Mouse (Mus musculus): ENCODE data around the gene Atpif1. TPM values are rescaled to one million over a fixed set of nuclear protein-coding genes. Genes with fewer than 3 reads are reported as not detected.

Gene Atpif1
- polyA plus RNA-seq, 1 experiment = 596 TPM

GRCm38 (mm10) chr4:132490273-132491010 is 43.0 kb downstream of the Atpif1 start:
- H3K36me3 ChIP-seq (ENCODE audit: control insufficient read depth, insufficient read depth) = peaks cover 38% of the 10 kb centered on the region
- TF ChIP-seq MAX (IDR thresholded peaks at IDR 0.05) (no peak), USF1 (IDR thresholded peaks at IDR 0.05; ENCODE audit: low read depth) (no peak), CTCF (IDR thresholded peaks at IDR 0.05; ENCODE audit: control insufficient read depth, insufficient read depth, insufficient read length) (no peak), CEBPB (IDR thresholded peaks at IDR 0.05; ENCODE audit: low read depth) (no peak), FOSL1 (IDR thresholded peaks at IDR 0.05; ENCODE audit: insufficient read depth, low read length, poor library complexity, severe bottlenecking) (no peak), MYOG (IDR thresholded peaks at IDR 0.05; ENCODE audit: control insufficient read depth, extremely low read depth, insufficient read length) (no peak), MYOD1 (IDR thresholded peaks at IDR 0.05; ENCODE audit: control insufficient read depth, insufficient read length, low read depth) (no peak)
- no peak overlapping the region for H3ac ChIP-seq (ENCODE audit: control insufficient read depth, insufficient read length, low read depth)
- H3K4me3 ChIP-seq (ENCODE audit: insufficient read depth, poor library complexity, severe bottlenecking) = no peak overlapping the region
- H3K79me2 ChIP-seq (ENCODE audit: control insufficient read depth, insufficient read depth) = no peaks in the 10 kb centered on the region
- no peaks in the 10 kb centered on the region for H3K27me3 ChIP-seq (ENCODE audit: control insufficient read depth, insufficient read depth, insufficient read length)
- no peaks in the 10 kb centered on the region for H3K79me3 ChIP-seq (ENCODE audit: low read depth)

DNA sequence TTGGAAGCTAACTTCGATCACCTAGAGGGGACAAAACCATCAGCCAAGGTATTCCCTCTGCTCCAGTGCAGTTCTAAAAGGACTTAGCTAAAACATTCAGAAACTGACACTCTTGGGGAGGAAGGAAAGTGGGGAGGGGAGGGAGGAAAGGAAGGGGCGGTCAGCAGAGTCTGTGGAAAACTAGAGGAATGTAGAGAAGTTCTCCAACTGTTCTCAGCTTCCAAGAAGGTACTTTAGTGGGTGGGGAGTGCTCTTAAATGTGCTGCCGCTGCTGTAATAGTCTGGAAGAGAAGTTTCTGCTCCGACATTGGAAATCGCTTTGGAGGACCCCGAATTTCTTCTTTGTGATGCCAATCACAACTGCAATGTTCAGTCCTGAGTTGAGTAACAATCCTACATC is 44.5 kb downstream of the Atpif1 start:
- Histone ChIP-seq H3K4me3 (ENCODE audit: insufficient read depth, poor library complexity, severe bottlenecking) (no peak overlapping the region), H3K79me2 (ENCODE audit: control insufficient read depth, insufficient read depth) (no peaks in the 10 kb centered on the region), H3K36me3 (ENCODE audit: control insufficient read depth, insufficient read depth) (peaks cover 23% of the 10 kb centered on the region), H3ac (ENCODE audit: control insufficient read depth, insufficient read length, low read depth) (no peak overlapping the region), H3K79me3 (ENCODE audit: low read depth) (no peaks in the 10 kb centered on the region), H3K27me3 (ENCODE audit: control insufficient read depth, insufficient read depth, insufficient read length) (no peaks in the 10 kb centered on the region)
- TF ChIP-seq CEBPB (IDR thresholded peaks at IDR 0.05; ENCODE audit: low read depth) = no peak
- no peak for TF ChIP-seq MYOG (IDR thresholded peaks at IDR 0.05; ENCODE audit: control insufficient read depth, extremely low read depth, insufficient read length)
- TF ChIP-seq USF1 (IDR thresholded peaks at IDR 0.05; ENCODE audit: low read depth) = no peak
- TF ChIP-seq CTCF (IDR thresholded peaks at IDR 0.05; ENCODE audit: control insufficient read depth, insufficient read depth, insufficient read length) = no peak
- TF ChIP-seq MYOD1 (IDR thresholded peaks at IDR 0.05; ENCODE audit: control insufficient read depth, insufficient read length, low read depth) = no peak
- TF ChIP-seq MAX (IDR thresholded peaks at IDR 0.05) = no peak
- TF ChIP-seq FOSL1 (IDR thresholded peaks at IDR 0.05; ENCODE audit: insufficient read depth, low read length, poor library complexity, severe bottlenecking) = no peak

DNA sequence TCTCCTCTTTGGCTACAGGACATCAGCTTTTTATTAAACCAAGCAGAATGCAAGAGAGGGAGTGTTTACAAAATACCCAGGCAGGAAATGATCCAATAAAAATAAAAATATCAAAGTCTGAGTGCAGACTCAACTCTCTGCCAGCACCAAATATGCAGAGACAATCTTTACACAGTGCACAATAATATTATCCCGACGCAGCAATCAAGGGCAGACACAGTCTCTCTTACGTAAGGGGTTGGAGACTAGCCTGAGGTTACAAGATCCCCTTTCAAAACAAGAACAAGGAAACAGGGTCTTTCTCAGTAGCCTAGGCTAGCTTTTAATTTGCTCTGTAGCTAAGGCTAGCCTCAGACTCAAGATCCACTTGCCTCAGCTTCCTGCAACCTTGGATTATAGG is 44.9 kb downstream of the Atpif1 start:
- no peaks in the 10 kb centered on the region for H3K79me3 ChIP-seq (ENCODE audit: low read depth)

DNA sequence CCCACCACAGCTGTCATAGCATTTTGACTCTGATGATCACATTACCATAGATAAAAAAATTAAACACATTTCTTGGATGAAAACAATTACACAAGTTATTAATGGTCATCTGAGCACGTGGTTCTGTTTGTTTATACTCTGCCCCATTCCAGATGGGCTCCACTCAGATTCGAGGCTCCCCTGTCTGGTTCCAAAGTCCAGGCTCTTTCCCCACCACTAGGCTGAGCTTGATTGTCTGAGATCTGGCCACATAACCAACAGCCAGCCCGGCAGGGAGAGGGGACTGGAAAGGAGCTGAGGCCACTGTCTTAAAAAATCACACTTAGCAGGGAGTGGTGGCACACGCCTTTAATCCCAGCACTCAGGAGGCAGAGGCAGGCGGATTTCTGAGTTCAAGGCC is 48.6 kb downstream of the Atpif1 start:
- H3ac ChIP-seq (ENCODE audit: control insufficient read depth, insufficient read length, low read depth) = no peak overlapping the region
- H3K79me2 ChIP-seq (ENCODE audit: control insufficient read depth, insufficient read depth) = no peaks in the 10 kb centered on the region
- no peaks in the 10 kb centered on the region for H3K36me3 ChIP-seq (ENCODE audit: control insufficient read depth, insufficient read depth)
- no peak for TF ChIP-seq MYOD1 (IDR thresholded peaks at IDR 0.05; ENCODE audit: control insufficient read depth, insufficient read length, low read depth)
- no peak for TF ChIP-seq MYOG (IDR thresholded peaks at IDR 0.05; ENCODE audit: control insufficient read depth, extremely low read depth, insufficient read length)
- TF ChIP-seq CTCF (IDR thresholded peaks at IDR 0.05; ENCODE audit: control insufficient read depth, insufficient read depth, insufficient read length) = no peak
- TF ChIP-seq MAX (IDR thresholded peaks at IDR 0.05) = no peak
- TF ChIP-seq USF1 (IDR thresholded peaks at IDR 0.05; ENCODE audit: low read depth) = no peak
- no peak for TF ChIP-seq CEBPB (IDR thresholded peaks at IDR 0.05; ENCODE audit: low read depth)
- TF ChIP-seq FOSL1 (IDR thresholded peaks at IDR 0.05; ENCODE audit: insufficient read depth, low read length, poor library complexity, severe bottlenecking) = no peak
- no peaks in the 10 kb centered on the region for H3K27me3 ChIP-seq (ENCODE audit: control insufficient read depth, insufficient read depth, insufficient read length)
- no peak overlapping the region for H3K4me3 ChIP-seq (ENCODE audit: insufficient read depth, poor library complexity, severe bottlenecking)
- no peaks in the 10 kb centered on the region for H3K79me3 ChIP-seq (ENCODE audit: low read depth)

More for the DNA sequence above, 44.9 kb downstream of the Atpif1 start:
- TF ChIP-seq CTCF (IDR thresholded peaks at IDR 0.05; ENCODE audit: control insufficient read depth, insufficient read depth, insufficient read length) (no peak), CEBPB (IDR thresholded peaks at IDR 0.05; ENCODE audit: low read depth) (no peak), MYOG (IDR thresholded peaks at IDR 0.05; ENCODE audit: control insufficient read depth, extremely low read depth, insufficient read length) (no peak), MAX (IDR thresholded peaks at IDR 0.05) (no peak), USF1 (IDR thresholded peaks at IDR 0.05; ENCODE audit: low read depth) (no peak)
- Histone ChIP-seq H3K36me3 (ENCODE audit: control insufficient read depth, insufficient read depth) (peaks cover 19% of the 10 kb centered on the region), H3ac (ENCODE audit: control insufficient read depth, insufficient read length, low read depth) (no peak overlapping the region), H3K4me3 (ENCODE audit: insufficient read depth, poor library complexity, severe bottlenecking) (no peak overlapping the region), H3K27me3 (ENCODE audit: control insufficient read depth, insufficient read depth, insufficient read length) (no peaks in the 10 kb centered on the region), H3K79me2 (ENCODE audit: control insufficient read depth, insufficient read depth) (no peaks in the 10 kb centered on the region)

DNA sequence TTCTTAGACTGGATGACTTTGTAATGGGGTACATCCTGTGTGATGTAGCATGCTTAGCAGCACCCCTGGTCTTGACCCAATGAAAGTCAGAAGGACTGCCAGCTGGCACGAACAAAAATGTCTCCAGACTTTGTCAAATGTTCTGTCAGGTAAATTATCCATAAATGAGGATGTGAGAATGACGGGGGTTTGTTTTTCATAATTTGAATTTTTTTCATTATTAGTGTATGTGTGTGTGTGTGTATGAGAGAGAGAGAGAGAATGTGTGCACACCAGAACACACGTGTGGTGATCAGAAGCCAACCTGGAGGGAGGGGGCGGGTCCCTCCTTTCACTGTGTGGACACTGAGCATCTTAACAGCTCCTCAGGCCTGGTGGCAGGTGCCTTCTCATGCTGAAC is 49.2 kb downstream of the Atpif1 start:
- Histone ChIP-seq H3K36me3 (ENCODE audit: control insufficient read depth, insufficient read depth) (no peaks in the 10 kb centered on the region), H3ac (ENCODE audit: control insufficient read depth, insufficient read length, low read depth) (no peak overlapping the region), H3K27me3 (ENCODE audit: control insufficient read depth, insufficient read depth, insufficient read length) (no peaks in the 10 kb centered on the region), H3K4me3 (ENCODE audit: insufficient read depth, poor library complexity, severe bottlenecking) (no peak overlapping the region), H3K79me2 (ENCODE audit: control insufficient read depth, insufficient read depth) (no peaks in the 10 kb centered on the region), H3K79me3 (ENCODE audit: low read depth) (no peaks in the 10 kb centered on the region)
- TF ChIP-seq USF1 (IDR thresholded peaks at IDR 0.05; ENCODE audit: low read depth) = no peak
- no peak for TF ChIP-seq CTCF (IDR thresholded peaks at IDR 0.05; ENCODE audit: control insufficient read depth, insufficient read depth, insufficient read length)
- no peak for TF ChIP-seq MYOD1 (IDR thresholded peaks at IDR 0.05; ENCODE audit: control insufficient read depth, insufficient read length, low read depth)
- TF ChIP-seq MYOG (IDR thresholded peaks at IDR 0.05; ENCODE audit: control insufficient read depth, extremely low read depth, insufficient read length) = no peak
- no peak for TF ChIP-seq CEBPB (IDR thresholded peaks at IDR 0.05; ENCODE audit: low read depth)
- no peak for TF ChIP-seq FOSL1 (IDR thresholded peaks at IDR 0.05; ENCODE audit: insufficient read depth, low read length, poor library complexity, severe bottlenecking)
- no peak for TF ChIP-seq MAX (IDR thresholded peaks at IDR 0.05)

All from C2C12 (cell line).